Mouse (Mus musculus) thymus, adult 2 months (tissue): Measurements from ENCODE around the gene Thoc7. TPM values are rescaled to one million over a fixed set of nuclear protein-coding genes. Genes with fewer than 3 reads are reported as not detected.

Source experiments
- DNase-seq: peaks from one replicate; pipeline ENCODE4 v3.0.0; 2021
- H3K27ac ChIP-seq: fragments of 200-500 bp; 2 replicates; pipeline ENCODE4 v1.5.1; 2012; ENCODE audit warnings: low read length, control low read depth; ENCODE audit not compliant: control insufficient read depth, insufficient read depth
- H3K27me3 ChIP-seq: fragments of 200-500 bp; 2 replicates; pipeline ENCODE4 v1.6.1; 2012; ENCODE audit warnings: mild to moderate bottlenecking, low read length, moderate library complexity, mixed read lengths; ENCODE audit not compliant: control insufficient read depth, insufficient read depth
- H3K36me3 ChIP-seq: fragments of 200-500 bp; 2 replicates; pipeline ENCODE4 v1.6.1; 2012; ENCODE audit warnings: mild to moderate bottlenecking, low read length, moderate library complexity; ENCODE audit not compliant: control insufficient read depth, insufficient read depth
- H3K4me1 ChIP-seq: fragments of 200-500 bp; replicated peaks from 2 replicates; pipeline ENCODE4 v1.6.1; 2012; ENCODE audit warnings: low read length; ENCODE audit not compliant: control insufficient read depth, insufficient read depth
- H3K4me3 ChIP-seq: fragments of 200-500 bp; 2 replicates; pipeline ENCODE4 v1.5.1; 2012; ENCODE audit warnings: mild to moderate bottlenecking, low read length, control low read depth, moderate library complexity; ENCODE audit not compliant: control insufficient read depth, insufficient read depth
- CTCF ChIP-seq: fragments of 200-500 bp; IDR thresholded peaks from 2 replicates; pipeline ENCODE4 v1.5.1; 2012; ENCODE audit warnings: mild to moderate bottlenecking, control low read depth, low read length, moderate library complexity, borderline replicate concordance; ENCODE audit not compliant: control insufficient read depth, poor library complexity, insufficient read depth; ENCODE audit errors: extremely low read depth
- POLR2A ChIP-seq: fragments of 200-500 bp; IDR thresholded peaks from 2 replicates; pipeline ENCODE4 v1.6.1; 2012; ENCODE audit warnings: mild to moderate bottlenecking, low read length, control low read depth, moderate library complexity; ENCODE audit not compliant: control insufficient read depth, poor library complexity, insufficient read depth; ENCODE audit errors: extremely low read depth
- WGBS: fragments of 180-500 bp; shearing (Covaris S2); methylation state at CpG from one replicate; pipeline ENCODE4 v1.1.7; 2018; 5-methylcytosine and 5-hydroxymethylcytosine counted together
- polyA plus RNA-seq: library from polyadenylated mRNA; depleted of rRNA; stranded (reverse); fragments of >200 nt; gene quantifications from 2 replicates; pipeline ENCODE4 v1.2.3, GENCODE M21; 2012; rRNA removed

Thoc7 gene
- polyA plus RNA-seq, 1 experiment = 33.4 TPM

DNA sequence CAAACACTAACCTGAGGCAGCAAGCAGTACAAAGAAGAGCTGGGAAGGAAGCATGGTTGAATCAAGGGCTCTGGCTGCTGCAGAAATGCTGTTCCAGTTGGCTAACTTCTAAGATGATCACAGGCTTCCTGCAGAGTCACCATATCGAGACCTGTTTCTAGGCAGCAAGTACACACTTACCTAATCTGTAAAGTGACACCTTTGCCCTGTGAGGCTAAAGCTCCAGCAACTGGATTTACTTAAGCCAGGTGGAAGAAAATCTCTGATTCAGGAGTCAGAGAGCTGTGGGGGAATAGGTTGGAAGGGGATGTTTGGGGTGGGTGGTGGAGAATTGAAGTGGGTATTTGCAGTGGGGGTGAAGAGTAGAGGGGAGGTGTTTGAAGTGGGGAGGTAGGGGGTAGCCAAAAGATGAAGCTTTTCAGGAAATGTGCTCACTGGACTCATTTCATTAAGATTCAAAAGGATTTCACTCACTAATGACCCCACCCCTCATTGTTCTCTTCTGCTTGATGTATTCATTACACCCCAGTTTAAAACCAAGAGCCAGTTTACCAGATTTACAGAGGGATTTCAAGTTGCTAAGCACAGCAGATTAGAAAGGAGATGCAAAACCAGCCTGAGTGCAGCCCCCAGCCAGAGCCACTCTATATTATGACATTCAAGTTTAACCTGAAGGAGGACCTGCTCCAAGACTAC, 47.1 kb downstream of the Thoc7 start, which contains the start of gene Gm281:
TSS of gene Gm281 (minus strand) at position 92 of the 696 bp plus-strand sequence.
- Histone ChIP-seq H3K36me3 (no peaks in the 10 kb centered on the region), H3K4me3 (no peak within 1 kb of the TSS), H3K27me3 (no peaks in the 10 kb centered on the region), H3K27ac (no peak within 1 kb of the TSS), H3K4me1 (no peaks in the 10 kb centered on the region)
- no peak for DNase-seq
- WGBS = 66% methylated on average over 1 of the region's 1 CpGs
- TF ChIP-seq POLR2A (no peak), CTCF (no peak)

DNA sequence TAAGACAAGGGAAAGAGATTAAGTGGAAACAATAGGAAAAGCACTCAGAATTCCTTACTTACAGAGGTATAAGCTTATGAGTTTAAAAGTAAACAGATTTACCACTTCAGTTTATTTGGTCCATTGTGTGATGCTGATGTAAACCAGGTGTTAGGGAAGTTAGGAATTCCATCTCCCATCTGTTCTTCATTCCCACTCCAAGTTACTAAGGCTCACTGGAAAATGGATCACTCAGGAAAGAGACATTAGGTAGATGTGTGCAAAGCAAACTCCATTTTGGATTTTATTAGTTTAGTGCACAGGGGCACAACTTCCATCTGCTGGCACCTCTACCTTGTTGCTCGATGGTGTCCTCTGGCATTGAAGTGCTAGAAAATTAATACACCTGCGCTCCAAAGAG, 51.5 kb downstream of the Thoc7 start:
- DNase-seq = no peak
- Histone ChIP-seq H3K4me3 (no peak overlapping the region), H3K36me3 (no peaks in the 10 kb centered on the region), H3K4me1 (no peaks in the 10 kb centered on the region), H3K27me3 (no peaks in the 10 kb centered on the region), H3K27ac (no peak overlapping the region)
- TF ChIP-seq POLR2A (no peak), CTCF (no peak)
- 95% methylated on average over 2 of the region's 2 CpGs for WGBS

DNA sequence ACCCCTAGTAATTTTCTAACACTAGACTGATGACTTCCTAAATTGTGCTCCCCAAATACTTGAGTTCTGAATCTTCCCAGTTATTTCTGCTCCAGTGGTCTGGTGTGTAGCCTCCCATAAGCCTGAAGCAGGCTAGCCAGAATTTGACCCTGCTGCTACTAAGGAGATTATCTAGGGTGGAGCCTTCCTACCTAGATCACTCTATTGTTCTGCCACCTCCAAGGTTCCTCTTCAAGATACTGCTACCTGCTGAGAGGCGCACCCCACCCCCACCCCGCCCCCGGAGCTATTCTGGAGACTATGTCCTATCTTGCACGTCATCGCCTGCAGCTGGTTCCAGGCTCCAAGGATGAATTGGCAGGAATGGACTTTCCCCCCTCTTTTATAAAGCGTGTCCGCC, 54.5 kb downstream of the Thoc7 start:
- TF ChIP-seq POLR2A (no peak), CTCF (no peak)
- Histone ChIP-seq H3K27me3 (no peaks in the 10 kb centered on the region), H3K4me3 (no peak overlapping the region), H3K4me1 (no peaks in the 10 kb centered on the region), H3K27ac (no peak overlapping the region), H3K36me3 (no peaks in the 10 kb centered on the region)
- DNase-seq = no peak
- WGBS = 97% methylated on average over 7 of the region's 7 CpGs

DNA sequence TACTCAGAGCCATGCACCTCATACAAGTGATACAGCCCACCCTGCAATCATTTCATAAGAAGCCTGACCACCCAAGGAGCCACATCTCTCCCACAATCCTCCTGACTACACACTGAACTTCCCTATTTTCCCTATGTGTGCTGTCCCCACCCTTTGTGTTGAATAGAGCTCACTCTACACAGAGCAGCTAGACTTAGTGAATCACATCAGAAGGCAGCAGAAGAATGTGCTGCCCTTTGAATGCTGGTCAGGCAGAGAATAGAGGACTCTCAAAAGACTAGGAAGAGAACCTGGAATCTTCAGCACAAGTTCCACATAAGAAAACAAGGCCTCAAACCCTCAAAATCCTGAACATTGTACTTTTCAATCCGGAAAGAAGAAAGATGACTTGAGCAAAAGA, 55.2 kb downstream of the Thoc7 start:
- WGBS = 90% methylated on average over 1 of the region's 1 CpGs
- TF ChIP-seq CTCF = no peak
- H3K27ac ChIP-seq = no peak overlapping the region
- no peaks in the 10 kb centered on the region for H3K4me1 ChIP-seq
- no peak overlapping the region for H3K4me3 ChIP-seq
- DNase-seq = no peak
- H3K27me3 ChIP-seq = no peaks in the 10 kb centered on the region
- no peaks in the 10 kb centered on the region for H3K36me3 ChIP-seq

DNA sequence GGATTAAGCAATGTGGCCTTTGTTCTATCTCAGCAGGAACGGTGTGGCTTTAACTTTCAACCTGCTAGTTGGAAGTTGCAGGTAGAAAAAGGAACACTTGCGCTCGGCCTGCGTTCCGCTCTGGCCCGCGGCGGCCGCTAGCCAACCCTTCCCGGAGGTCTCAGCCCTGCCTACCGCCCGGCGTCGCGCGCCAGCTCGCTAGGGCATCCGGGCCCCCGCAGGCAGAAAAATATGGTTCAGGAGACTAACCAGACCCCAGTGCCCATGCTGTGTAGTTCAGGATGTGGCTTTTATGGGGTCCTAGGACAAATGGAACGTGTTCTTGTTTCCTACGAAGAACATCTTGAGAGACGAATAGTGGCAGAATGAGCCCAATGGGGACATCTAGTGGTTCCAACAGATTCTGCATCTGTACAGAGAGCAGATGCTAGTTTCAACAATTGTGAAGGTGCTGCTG, 60.0 kb downstream of the Thoc7 start:
- TF ChIP-seq CTCF (no peak), POLR2A (no peak)
- Histone ChIP-seq H3K27ac (no peak overlapping the region), H3K27me3 (no peaks in the 10 kb centered on the region), H3K36me3 (no peaks in the 10 kb centered on the region), H3K4me1 (no peaks in the 10 kb centered on the region), H3K4me3 (peak overlapping the region; percentile 29)
- 2% methylated on average over 22 of the region's 22 CpGs for WGBS
- peak; percentile 14 for DNase-seq

Other genes with a start within 250 kb of the Thoc7 start
- gene Gm281, start 47.4 kb downstream of the Thoc7 start, polyA plus RNA-seq = 0.10 and 0.15 TPM in 2 replicates
- 51.1 and 55.1 TPM in 2 replicates for gene Atxn7, start 412 bp downstream of the Thoc7 start, polyA plus RNA-seq
- 34.2 and 34.5 TPM in 2 replicates for gene Psmd6, start 159.1 kb upstream of the Thoc7 start, polyA plus RNA-seq
- gene Olfr720, start 225.0 kb upstream of the Thoc7 start, polyA plus RNA-seq = not detected in 2 replicates